Mouse (Mus musculus) lung, adult 2 months (tissue): Measurements from ENCODE around the gene Heatr5b.

Experiments
- CTCF ChIP-seq: fragments of 200-500 bp; IDR thresholded peaks from 2 replicates; pipeline ENCODE4 v1.5.1; 2011; ENCODE audit warnings: mild to moderate bottlenecking, low read length, control low read depth; ENCODE audit not compliant: insufficient read depth
- POLR2A ChIP-seq: fragments of 200-500 bp; IDR thresholded peaks from 2 replicates; pipeline ENCODE4 v1.6.1; 2011; ENCODE audit warnings: low read depth, mild to moderate bottlenecking, control low read depth, low read length, borderline replicate concordance; ENCODE audit errors: extremely low read depth

GRCm38 (mm10) chr17:78724461-78725055 lies 110.6 kb downstream of the Heatr5b start:
- no peak for TF ChIP-seq POLR2A
- no peak for TF ChIP-seq CTCF
